Mouse (Mus musculus): ENCODE measurements at regions not wholly inside any gene's neighbourhood (a gene's known extent, or its start where the extent isn't known, plus 50 kb on each side); places are given as distances from the start of the nearest gene placed in this dataset.

DNA sequence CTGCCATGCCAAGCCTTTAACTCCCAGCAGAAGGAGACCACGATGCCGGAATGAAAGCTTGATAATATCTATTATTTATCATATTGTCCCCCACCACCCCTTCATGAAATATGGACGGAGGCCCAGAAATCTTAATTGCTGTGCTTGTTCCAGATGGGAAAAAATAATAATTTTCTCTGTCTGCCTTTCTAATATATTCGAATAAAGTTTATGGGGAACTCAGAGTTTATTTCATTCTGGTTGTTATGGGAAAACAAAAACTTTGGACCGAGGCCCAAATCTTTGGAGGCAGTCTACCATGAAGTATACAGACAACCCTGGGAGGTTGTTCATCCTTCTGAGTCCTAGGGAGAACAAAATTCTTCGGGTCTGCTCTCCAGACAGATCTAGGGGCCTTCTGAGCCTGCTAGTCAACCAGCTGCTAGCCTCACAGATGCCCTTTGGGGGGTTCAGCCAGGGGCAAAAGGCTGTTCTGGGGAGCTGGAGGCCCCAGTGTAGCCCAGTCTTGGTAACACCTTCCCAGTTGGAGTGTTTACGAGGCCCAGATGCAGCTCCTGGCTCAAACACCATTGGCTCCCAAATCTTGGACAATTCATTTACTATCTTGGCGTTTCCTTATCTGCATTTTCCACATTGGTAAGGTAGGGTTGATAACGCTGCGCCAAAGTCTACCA is 106.3 kb upstream of the Stx18 start:
- H3K9me3 ChIP-seq (replicated peaks): no peaks in the 10 kb centered on the region
- no peak overlapping the region for H3K9ac ChIP-seq
- ATAC-seq: no peak
- H3K4me1 ChIP-seq: no peaks in the 10 kb centered on the region
- no peaks in the 10 kb centered on the region for H3K36me3 ChIP-seq (ENCODE audit: poor library complexity, severe bottlenecking)
- no peak overlapping the region for H3K4me2 ChIP-seq
- H3K27me3 ChIP-seq: peaks cover 7% of the 10 kb centered on the region; the same call in 1 of the 2 replicates
- no peak overlapping the region for H3K4me3 ChIP-seq
- WGBS: 87% methylated on average over 10 of the region's 10 CpGs
- H3K27ac ChIP-seq: no peak overlapping the region

- no peak overlapping the region for H3K9ac ChIP-seq
- no peak for ATAC-seq
- H3K4me3 ChIP-seq: no peak overlapping the region
- WGBS: 17% methylated on average over 2 of the region's 2 CpGs
- no peak overlapping the region for H3K4me2 ChIP-seq
- H3K36me3 ChIP-seq (ENCODE audit: poor library complexity, severe bottlenecking): no peaks in the 10 kb centered on the region
- peaks cover 50% of the 10 kb centered on the region for H3K27me3 ChIP-seq
- H3K27ac ChIP-seq: no peak overlapping the region
- no peaks in the 10 kb centered on the region for H3K9me3 ChIP-seq (replicated peaks)
- H3K4me1 ChIP-seq: peaks cover 7% of the 10 kb centered on the region; the same call in 1 of the 2 replicates
Observed at GRCm38 (mm10) chr5:37920481-37920880, 96.1 kb upstream of the Msx1 start.

- H3K9ac ChIP-seq: no peak overlapping the region
- H3K27me3 ChIP-seq: peaks cover 62% of the 10 kb centered on the region
- peaks cover 7% of the 10 kb centered on the region; the same call in 1 of the 2 replicates for H3K4me1 ChIP-seq
- H3K9me3 ChIP-seq (replicated peaks): no peaks in the 10 kb centered on the region
- no peak overlapping the region for H3K4me3 ChIP-seq
- 77% methylated on average over 3 of the region's 3 CpGs for WGBS
- H3K36me3 ChIP-seq (ENCODE audit: poor library complexity, severe bottlenecking): no peaks in the 10 kb centered on the region
- ATAC-seq: no peak
- H3K27ac ChIP-seq: no peak overlapping the region
- H3K4me2 ChIP-seq: no peak overlapping the region
Observed at GRCm38 (mm10) chr5:37919102-37919501, 94.7 kb upstream of the Msx1 start.

DNA sequence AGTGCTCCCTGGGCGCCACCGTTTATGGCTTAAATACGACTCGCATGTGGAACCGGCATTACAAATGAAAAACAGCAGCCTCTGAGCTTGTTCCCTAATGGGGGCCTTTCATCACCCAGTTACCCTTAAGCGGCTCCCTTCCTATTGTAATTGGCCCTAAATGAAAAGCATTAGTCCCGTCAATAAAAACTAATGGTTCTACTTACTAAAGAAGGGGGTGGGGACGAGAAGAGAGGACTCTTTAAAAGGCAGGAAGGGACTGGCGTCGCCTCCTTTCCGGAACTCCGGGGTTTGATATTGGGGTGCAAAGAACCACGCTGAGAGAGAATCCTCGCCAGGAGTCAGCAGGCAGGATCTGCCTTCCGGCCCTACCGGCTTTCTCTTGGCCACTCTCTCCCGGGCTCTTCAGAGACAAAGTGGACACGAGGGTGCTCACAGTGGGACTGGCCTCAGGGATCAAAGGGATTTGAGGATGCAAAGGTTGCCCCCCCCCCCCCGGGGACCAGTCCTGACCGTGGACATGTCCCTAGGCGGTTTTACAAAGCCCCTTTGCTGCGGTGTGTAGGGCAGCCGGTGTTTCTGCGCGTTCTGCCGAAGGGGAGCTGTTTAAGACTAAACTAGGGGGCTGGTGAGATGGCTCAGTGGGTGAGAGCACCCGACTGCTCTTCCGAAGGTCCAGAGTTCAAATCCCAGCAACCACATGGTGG is 93.8 kb upstream of the Msx1 start:
- peaks cover 7% of the 10 kb centered on the region; the same call in 1 of the 2 replicates for H3K4me1 ChIP-seq
- H3K27me3 ChIP-seq: peaks cover 67% of the 10 kb centered on the region
- H3K27ac ChIP-seq: no peak overlapping the region
- no peak overlapping the region for H3K9ac ChIP-seq
- H3K9me3 ChIP-seq (replicated peaks): 0 out of 2 replicates have a peak, but pooled peaks cover 3% of the 10 kb centered on the region
- H3K4me3 ChIP-seq: peak overlapping the region; percentile 20
- WGBS: 3% methylated on average over 28 of the region's 28 CpGs
- no peaks in the 10 kb centered on the region for H3K36me3 ChIP-seq (ENCODE audit: poor library complexity, severe bottlenecking)
- peak overlapping the region; percentile 52 for H3K4me2 ChIP-seq
- no peak for ATAC-seq

DNA sequence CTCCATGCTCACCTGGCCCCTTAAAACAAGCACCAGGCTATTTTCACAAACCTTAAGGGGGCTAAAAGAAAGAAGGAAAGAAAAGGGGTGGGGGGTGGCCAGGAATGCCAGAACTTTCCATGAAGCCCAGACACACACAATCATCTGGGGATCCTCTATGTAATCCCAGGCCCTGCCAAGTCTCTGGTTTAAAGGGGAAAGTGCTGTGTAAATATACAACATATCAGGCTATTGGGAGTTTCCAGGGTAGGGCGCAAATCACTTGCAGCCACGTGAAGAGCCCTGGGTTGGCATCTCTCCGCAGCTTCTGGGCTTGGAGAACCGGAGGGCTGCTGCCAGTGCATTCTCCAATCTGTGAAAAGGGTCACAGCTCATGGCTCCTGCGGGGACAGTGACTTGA is 92.8 kb upstream of the Msx1 start:
- 29% methylated on average over 5 of the region's 5 CpGs for WGBS

DNA sequence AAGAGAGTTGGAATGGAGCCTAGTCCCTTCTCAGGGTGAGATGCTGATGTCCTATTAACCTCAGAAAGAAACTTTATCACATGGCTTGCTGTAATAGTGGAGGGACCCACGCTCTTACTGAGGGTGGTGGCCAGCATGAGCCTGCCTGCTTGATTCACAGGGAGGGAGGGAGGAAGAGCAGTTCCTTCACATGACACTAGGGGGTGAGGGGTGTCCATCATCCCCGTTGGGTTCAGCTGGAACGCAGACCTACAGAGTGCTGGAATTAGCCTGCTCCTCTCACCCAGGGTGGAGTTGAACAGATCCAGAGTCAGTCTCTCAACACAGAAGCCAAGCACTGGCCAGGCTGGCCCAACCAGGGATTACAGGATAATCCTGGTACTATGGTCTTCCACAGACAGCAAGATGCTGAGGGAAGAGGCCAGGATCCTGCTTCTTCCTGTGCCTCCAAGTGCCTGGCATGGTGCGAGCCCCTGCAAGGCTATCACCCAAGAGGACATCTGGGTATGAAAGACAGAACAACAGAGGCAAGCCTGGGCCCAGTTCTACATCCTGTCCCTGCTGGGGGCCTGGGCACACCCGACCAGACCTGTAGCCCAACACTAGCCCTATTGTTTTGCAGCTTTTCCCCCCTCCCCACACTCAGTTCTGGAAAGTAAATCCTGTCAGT is 80.4 kb upstream of the Msx1 start:
- H3K4me2 ChIP-seq: no peak overlapping the region
- H3K36me3 ChIP-seq (ENCODE audit: poor library complexity, severe bottlenecking): no peaks in the 10 kb centered on the region
- H3K27me3 ChIP-seq: peaks cover 88% of the 10 kb centered on the region
- no peak overlapping the region for H3K27ac ChIP-seq
- H3K9me3 ChIP-seq (replicated peaks): peaks cover 5% of the 10 kb centered on the region; the same call in 1 of the 2 replicates
- WGBS: 40% methylated on average over 5 of the region's 5 CpGs
- H3K4me3 ChIP-seq: no peak overlapping the region
- H3K9ac ChIP-seq: no peak overlapping the region
- H3K4me1 ChIP-seq: peaks cover 7% of the 10 kb centered on the region; the same call in 1 of the 2 replicates
- ATAC-seq: no peak

More for the DNA sequence above, 92.8 kb upstream of the Msx1 start:
- 0 out of 2 replicates have a peak, but pooled peaks cover 3% of the 10 kb centered on the region for H3K9me3 ChIP-seq (replicated peaks)
- peaks cover 7% of the 10 kb centered on the region; the same call in 1 of the 2 replicates for H3K4me1 ChIP-seq
- no peaks in the 10 kb centered on the region for H3K36me3 ChIP-seq (ENCODE audit: poor library complexity, severe bottlenecking)
- H3K4me3 ChIP-seq: no peak overlapping the region
- H3K4me2 ChIP-seq: no peak overlapping the region
- H3K9ac ChIP-seq: no peak overlapping the region
- peaks cover 72% of the 10 kb centered on the region for H3K27me3 ChIP-seq
- ATAC-seq: no peak
- no peak overlapping the region for H3K27ac ChIP-seq

DNA sequence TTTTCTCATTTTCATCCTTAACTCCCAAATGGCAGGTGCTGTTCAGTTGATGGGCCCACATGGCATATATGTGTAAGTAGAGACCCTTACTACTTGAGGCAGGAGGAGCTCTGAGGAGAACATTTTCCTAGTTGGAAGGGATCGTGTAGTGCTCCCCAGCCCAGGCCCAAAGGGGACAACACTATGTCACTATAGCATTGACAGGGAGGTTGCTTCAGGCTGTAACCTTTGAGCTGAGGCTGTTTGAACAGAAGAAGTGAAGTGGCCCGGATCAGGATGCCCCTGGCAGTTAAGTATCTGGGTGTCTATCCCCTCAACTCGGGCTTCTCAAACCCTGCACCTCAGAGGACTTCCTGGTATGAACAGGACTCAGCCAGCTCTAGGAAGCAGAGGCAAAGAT is 79.5 kb upstream of the Msx1 start:
- H3K27me3 ChIP-seq: peaks cover 96% of the 10 kb centered on the region
- H3K9me3 ChIP-seq (replicated peaks): no peaks in the 10 kb centered on the region
- WGBS: 85% methylated on average over 3 of the region's 3 CpGs
- no peak overlapping the region for H3K4me2 ChIP-seq
- peaks cover 7% of the 10 kb centered on the region; the same call in 1 of the 2 replicates for H3K4me1 ChIP-seq
- H3K36me3 ChIP-seq (ENCODE audit: poor library complexity, severe bottlenecking): no peaks in the 10 kb centered on the region
- H3K27ac ChIP-seq: no peak overlapping the region
- H3K4me3 ChIP-seq: no peak overlapping the region
- no peak for ATAC-seq
- no peak overlapping the region for H3K9ac ChIP-seq

DNA sequence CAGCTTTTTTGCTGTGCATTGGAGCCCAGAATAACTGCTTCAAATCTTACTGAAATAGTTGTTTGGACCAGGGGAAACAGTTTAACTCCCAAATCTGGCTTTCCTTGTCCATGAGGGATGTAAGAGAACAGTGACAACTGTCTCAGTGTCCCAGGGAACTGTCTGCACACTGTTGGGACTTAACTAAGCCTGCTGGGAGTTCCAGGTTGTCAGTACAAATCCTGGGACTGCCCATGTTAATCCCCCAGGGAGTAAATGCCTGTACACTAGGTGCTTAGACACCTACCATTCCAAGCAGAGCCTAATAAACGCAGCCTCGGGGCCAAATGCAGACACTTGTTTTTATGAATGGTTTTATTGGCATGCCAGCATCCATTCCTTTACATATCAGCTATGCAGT is 78.4 kb upstream of the Msx1 start:
- H3K9me3 ChIP-seq (replicated peaks): no peaks in the 10 kb centered on the region
- H3K36me3 ChIP-seq (ENCODE audit: poor library complexity, severe bottlenecking): no peaks in the 10 kb centered on the region
- H3K9ac ChIP-seq: no peak overlapping the region
- H3K4me3 ChIP-seq: no peak overlapping the region
- ATAC-seq: no peak
- 42% methylated on average over 2 of the region's 2 CpGs for WGBS
- no peak overlapping the region for H3K27ac ChIP-seq
- H3K4me1 ChIP-seq: peaks cover 15% of the 10 kb centered on the region
- H3K27me3 ChIP-seq: peaks cover 99% of the 10 kb centered on the region
- H3K4me2 ChIP-seq: no peak overlapping the region

DNA sequence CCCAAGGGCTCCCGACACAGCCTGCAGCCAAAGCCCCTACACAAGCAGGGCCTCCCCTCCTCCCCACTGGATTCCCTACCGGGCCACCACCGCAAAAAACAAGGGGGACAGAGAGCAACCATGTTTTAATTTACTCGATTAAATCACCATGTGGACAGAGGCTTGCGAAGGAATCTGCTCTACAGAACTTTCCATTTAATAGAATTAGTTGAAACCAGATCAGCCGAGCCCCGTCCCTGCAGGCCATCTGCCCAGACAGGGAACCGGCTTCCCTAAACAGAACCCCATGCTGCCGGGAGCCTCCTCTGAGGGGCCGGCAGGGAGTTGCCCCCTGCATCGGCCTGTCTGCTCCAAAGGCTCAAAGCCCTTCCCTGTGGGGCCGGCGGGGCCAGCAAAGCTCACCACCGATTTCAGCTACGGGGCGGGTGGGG is 77.5 kb upstream of the Msx1 start:
- Histone ChIP-seq H3K9ac (no peak overlapping the region), H3K4me2 (peak overlapping the region; percentile 25; the same call in 1 of the 2 replicates), H3K4me1 (peaks cover 24% of the 10 kb centered on the region), H3K36me3 (ENCODE audit: poor library complexity, severe bottlenecking) (no peaks in the 10 kb centered on the region), H3K9me3 (replicated peaks) (no peaks in the 10 kb centered on the region), H3K4me3 (no peak overlapping the region), H3K27me3 (peaks cover 100% of the 10 kb centered on the region), H3K27ac (no peak overlapping the region)
- no peak for ATAC-seq
- WGBS: 1% methylated on average over 16 of the region's 16 CpGs

GRCm38 (mm10) chr5:37898041-37898615 is 73.7 kb upstream of the Msx1 start:
- H3K9ac ChIP-seq: no peak overlapping the region
- peaks cover 61% of the 10 kb centered on the region for H3K4me1 ChIP-seq
- H3K27me3 ChIP-seq: peaks cover 96% of the 10 kb centered on the region
- H3K36me3 ChIP-seq (ENCODE audit: poor library complexity, severe bottlenecking): no peaks in the 10 kb centered on the region
- no peak overlapping the region for H3K4me3 ChIP-seq
- H3K9me3 ChIP-seq (replicated peaks): no peaks in the 10 kb centered on the region
- ATAC-seq: no peak
- WGBS: 50% methylated on average over 12 of the region's 12 CpGs
- H3K27ac ChIP-seq: no peak overlapping the region
- H3K4me2 ChIP-seq: no peak overlapping the region

GRCm38 (mm10) chr5:37897501-37897900 is 73.1 kb upstream of the Msx1 start:
- Histone ChIP-seq H3K9ac (no peak overlapping the region), H3K4me3 (no peak overlapping the region), H3K4me1 (peaks cover 61% of the 10 kb centered on the region), H3K4me2 (no peak overlapping the region), H3K27me3 (peaks cover 96% of the 10 kb centered on the region), H3K27ac (no peak overlapping the region), H3K36me3 (ENCODE audit: poor library complexity, severe bottlenecking) (no peaks in the 10 kb centered on the region), H3K9me3 (replicated peaks) (no peaks in the 10 kb centered on the region)
- 26% methylated on average over 6 of the region's 6 CpGs for WGBS
- ATAC-seq: no peak

Data from forebrain, embryonic 13.5 days (tissue).